Mouse (Mus musculus) neural tube, embryonic 11.5 days (tissue): ENCODE data around the gene Gm13305. TPM values are rescaled to one million over a fixed set of nuclear protein-coding genes. Genes with fewer than 3 reads are reported as not detected.

Experiments used
- polyA plus RNA-seq: library from polyadenylated mRNA; unstranded; fragments of >200 nt; fragmentation: Nextera tagmentation; extraction: Ambion mirVana; gene quantifications from 2 replicates; pipeline ENCODE4 v1.2.1, GENCODE M21; 2014

Gene Gm13305
- polyA plus RNA-seq, 1 experiment from 2014 or later, result not detected

Other genes with a start within 250 kb of the Gm13305 start
- gene Gm20878, start 227.0 kb downstream of the Gm13305 start, polyA plus RNA-seq, result 1.6 and 2.1 TPM in 2 replicates
- not detected in 2 replicates for gene Fam205a4, start 202.5 kb downstream of the Gm13305 start, polyA plus RNA-seq
- gene Gm21093, start 133.9 kb downstream of the Gm13305 start, polyA plus RNA-seq, result 0.19 TPM in 1 of 2 replicates, not detected in the other
- not detected in 2 replicates for gene Gm3893, start 77.4 kb downstream of the Gm13305 start, polyA plus RNA-seq
- gene Gm13304, start 53.8 kb downstream of the Gm13305 start, polyA plus RNA-seq, result not detected in 2 replicates
- not detected in 2 replicates for gene Gm13306, start 15.2 kb downstream of the Gm13305 start, polyA plus RNA-seq
- gene Gm10600, start 72.0 kb upstream of the Gm13305 start, polyA plus RNA-seq, result not detected in 2 replicates
- gene Ccl21b, start 87.2 kb upstream of the Gm13305 start, polyA plus RNA-seq, result not detected in 2 replicates
- gene Gm21953, start 125.7 kb upstream of the Gm13305 start, polyA plus RNA-seq, result not detected in 2 replicates
- 0.16 TPM in 1 of 2 replicates, not detected in the other for gene Fam205a3, start 149.7 kb upstream of the Gm13305 start, polyA plus RNA-seq